Comparison of ENCODE assay signal across 16 mouse cellular contexts in genomic region chr15:96881519-96882170, GRCm38 (mm10).
DNase-seq lines count a peak whose midpoint lies in the region; ATAC-seq and TF ChIP-seq lines count a peak whose summit lies in the region.
"Had no signal": no experiment of that assay in that cellular context is flagged by ENCODE, and none has a peak within 500 bp of the region (broad histone marks: within the 10 kb centered on the region; RNA-seq: fewer than 3 reads in every experiment).

No protein-coding gene starts in this region.

- TF ChIP-seq EP300 in MEL (IDR thresholded peaks at IDR 0.05; ENCODE audit: low read depth in 1 of 2, low read length in 2 of 2): peak; percentile 35 to 55; a peak in 1 of 4 replicates

- DNase-seq in kidney, adult 11 months: no peak
- peak; percentile 9 for DNase-seq in MEL (ENCODE audit: low read depth, low spot score)
- DNase-seq in adipocyte (ENCODE audit: low spot score): peak; percentile 27
- no peak for DNase-seq in thymus, postnatal 10 days (ENCODE audit: low spot score in 2 of 2)
- DNase-seq in right cerebral cortex, postnatal 25 days: no peak
- DNase-seq in ovary, postnatal 10 days (ENCODE audit: low spot score): no peak
- DNase-seq: adrenal gland, adult 2 months; cerebellum, postnatal 36 days; gastrocnemius, postnatal 25 days; retina, postnatal 1 day had no signal

- no peaks in the 10 kb centered on the region for H3K27me3 ChIP-seq in kidney, embryonic 15.5 days
- peaks cover 2 to 4% of the 10 kb centered on the region in 2 experiments; a peak in 2 of 4 replicates for H3K27me3 ChIP-seq in MEL (ENCODE audit: control insufficient read depth in 1 of 2, insufficient read depth in 2 of 2, low read length in 2 of 2)
- no peaks in the 10 kb centered on the region for H3K27me3 ChIP-seq in limb, embryonic 15.5 days
- H3K27me3 ChIP-seq: midbrain, embryonic 13.5 days had no signal

- H3K9me3 ChIP-seq in kidney, embryonic 15.5 days (replicated peaks): no peaks in the 10 kb centered on the region
- H3K9me3 ChIP-seq in MEL (replicated peaks; ENCODE audit: insufficient read depth, low read length): no peaks in the 10 kb centered on the region
- no peaks in the 10 kb centered on the region for H3K9me3 ChIP-seq in limb, embryonic 15.5 days
- H3K9me3 ChIP-seq: heart, embryonic 10.5 days; midbrain, embryonic 13.5 days had no signal

- no peak for ATAC-seq in kidney, embryonic 15.5 days (replicated peaks; ENCODE audit: low FRiP score)
- peak; percentile 57; the same call in 1 of the 2 replicates for ATAC-seq in limb, embryonic 15.5 days (ENCODE audit: insufficient number of reproducible peaks, low FRiP score, low TSS enrichment, low read depth)
- ATAC-seq: midbrain, embryonic 13.5 days had no signal

- no peak overlapping the region for H3K4me3 ChIP-seq in kidney, embryonic 15.5 days (replicated peaks)
- no peak overlapping the region for H3K4me3 ChIP-seq in MEL (ENCODE audit: control insufficient read depth in 1 of 2, insufficient read depth in 1 of 2, low read depth in 2 of 2, low read length in 2 of 2)
- H3K4me3 ChIP-seq in limb, embryonic 15.5 days: no peak overlapping the region
- H3K4me3 ChIP-seq: heart, embryonic 10.5 days; midbrain, embryonic 13.5 days had no signal

- TF ChIP-seq POLR2A in MEL (IDR thresholded peaks at IDR 0.05; ENCODE audit: control insufficient read depth in 1 of 2, insufficient read depth in 1 of 2, low read depth in 1 of 2, low read length in 2 of 2, poor library complexity in 1 of 2): no peak

- no peaks in the 10 kb centered on the region for H3K4me1 ChIP-seq in kidney, embryonic 15.5 days
- no peaks in the 10 kb centered on the region; a peak in 1 of 4 replicates for H3K4me1 ChIP-seq in MEL (ENCODE audit: control insufficient read depth in 1 of 2, insufficient read depth in 2 of 2, low read length in 2 of 2)
- peaks cover 14% of the 10 kb centered on the region for H3K4me1 ChIP-seq in limb, embryonic 15.5 days
- H3K4me1 ChIP-seq: heart, embryonic 10.5 days; midbrain, embryonic 13.5 days had no signal

- 69% methylated on average over 9 of the region's 9 CpGs for WGBS in kidney, embryonic 15.5 days
- WGBS in limb, embryonic 15.5 days: 34% methylated on average over 9 of the region's 9 CpGs

- no peaks in the 10 kb centered on the region for H3K79me2 ChIP-seq in MEL (ENCODE audit: control insufficient read depth, insufficient read depth, low read length, poor library complexity)

- TF ChIP-seq RAD21 in MEL (IDR thresholded peaks at IDR 0.05; ENCODE audit: low read depth, low read length): no peak

- no peak for TF ChIP-seq CTCF in MEL (IDR thresholded peaks at IDR 0.05 in 2 of 3, conservative IDR thresholded peaks at IDR 0.05 in 1 of 3; ENCODE audit: control insufficient read depth in 1 of 3, insufficient read depth in 1 of 3, low read depth in 2 of 3, low read length in 3 of 3, poor library complexity in 1 of 3, severe bottlenecking in 1 of 3)

- H3K9ac ChIP-seq in kidney, embryonic 15.5 days: no peak overlapping the region
- no peak overlapping the region for H3K9ac ChIP-seq in MEL (ENCODE audit: control insufficient read depth, low read depth, low read length, poor library complexity, severe bottlenecking)
- H3K9ac ChIP-seq in limb, embryonic 15.5 days: no peak overlapping the region
- H3K9ac ChIP-seq: liver, embryonic 14.5 days; midbrain, embryonic 13.5 days had no signal

- H3K36me3 ChIP-seq in kidney, embryonic 15.5 days: no peaks in the 10 kb centered on the region
- no peaks in the 10 kb centered on the region for H3K36me3 ChIP-seq in MEL (ENCODE audit: control insufficient read depth in 1 of 2, insufficient read depth in 2 of 2, low read length in 2 of 2)
- H3K36me3 ChIP-seq in limb, embryonic 15.5 days: no peaks in the 10 kb centered on the region
- H3K36me3 ChIP-seq: heart, embryonic 10.5 days; midbrain, embryonic 13.5 days had no signal

- peak overlapping the region; percentile 15; the same call in 1 of the 2 replicates for H3K27ac ChIP-seq in kidney, embryonic 15.5 days
- no peak overlapping the region for H3K27ac ChIP-seq in MEL (ENCODE audit: control insufficient read depth, low read depth, low read length)
- H3K27ac ChIP-seq in limb, embryonic 15.5 days: no peak overlapping the region
- H3K27ac ChIP-seq: heart, embryonic 10.5 days; liver, embryonic 14.5 days; macrophage; midbrain, embryonic 13.5 days had no signal

- no peak overlapping the region for H3K4me2 ChIP-seq in kidney, embryonic 15.5 days
- H3K4me2 ChIP-seq in limb, embryonic 15.5 days: no peak overlapping the region
- H3K4me2 ChIP-seq: midbrain, embryonic 13.5 days had no signal

TF ChIP-seq in MEL, 35 proteins besides CTCF, POLR2A, EP300 and RAD21:
- TF ChIP-seq SIN3A (IDR thresholded peaks at IDR 0.05; ENCODE audit: low read length) (0 out of 2 replicates have a peak, but pooled peaks have one; percentile 40), JUND (IDR thresholded peaks at IDR 0.05; ENCODE audit: low read depth, low read length) (no peak), KAT2A (conservative IDR thresholded peaks at IDR 0.05; ENCODE audit: low read depth, low read length) (no peak), BHLHE40 (IDR thresholded peaks at IDR 0.05; ENCODE audit: borderline replicate concordance, low read depth, low read length) (0 out of 2 replicates have a peak, but pooled peaks have one; percentile 18), MAX (IDR thresholded peaks at IDR 0.05; ENCODE audit: low read length) (no peak), NRF1 (IDR thresholded peaks at IDR 0.05; ENCODE audit: insufficient read depth, low read depth, low read length, poor library complexity, severe bottlenecking) (no peak), POLR2AphosphoS2 (IDR thresholded peaks at IDR 0.05; ENCODE audit: low read length) (no peak), MAFK (IDR thresholded peaks at IDR 0.05; ENCODE audit: borderline replicate concordance, low read depth, low read length) (no peak), MXI1 (IDR thresholded peaks at IDR 0.05; ENCODE audit: low read depth, low read length) (no peak), ETS1 (IDR thresholded peaks at IDR 0.05; ENCODE audit: low read depth, low read length) (peak; percentile 32; the same call in 1 of the 2 replicates), NELFE (IDR thresholded peaks at IDR 0.05; ENCODE audit: low read depth, low read length) (no peak), TAL1 (IDR thresholded peaks at IDR 0.05; ENCODE audit: low read length) (no peak), CHD1 (IDR thresholded peaks at IDR 0.05; ENCODE audit: low read depth, low read length) (no peak), ELF1 (IDR thresholded peaks at IDR 0.05; ENCODE audit: low read depth, low read length) (no peak), ZMIZ1 (IDR thresholded peaks at IDR 0.05; ENCODE audit: low read depth, low read length) (no peak), E2F4 (IDR thresholded peaks at IDR 0.05; ENCODE audit: borderline replicate concordance, low read depth, low read length) (no peak), UBTF (IDR thresholded peaks at IDR 0.05; ENCODE audit: borderline replicate concordance, insufficient read depth, low read depth, low read length) (no peak), ZKSCAN1 (IDR thresholded peaks at IDR 0.05; ENCODE audit: low read depth, low read length) (no peak), MYC (IDR thresholded peaks at IDR 0.05; ENCODE audit: low read depth, low read length) (no peak), MYB (IDR thresholded peaks at IDR 0.05; ENCODE audit: low read depth, low read length) (peak; percentile 58; the same call in 1 of the 2 replicates), RCOR1 (IDR thresholded peaks at IDR 0.05; ENCODE audit: low read depth, low read length) (no peak), CHD2 (IDR thresholded peaks at IDR 0.05; ENCODE audit: low read length) (no peak), TBP (IDR thresholded peaks at IDR 0.05; ENCODE audit: low read depth, low read length) (no peak), TCF12 (IDR thresholded peaks at IDR 0.05; ENCODE audit: low read depth, low read length) (0 out of 2 replicates have a peak, but pooled peaks have one; percentile 43), USF1 (IDR thresholded peaks at IDR 0.05; ENCODE audit: low read depth, low read length) (no peak), POLR2AphosphoS5 (IDR thresholded peaks at IDR 0.05; ENCODE audit: borderline replicate concordance, low read depth, low read length) (no peak), MEF2A (IDR thresholded peaks at IDR 0.05; ENCODE audit: extremely low read depth, insufficient replicate concordance, low read depth, low read length, poor library complexity, severe bottlenecking) (no peak), ZNF384 (IDR thresholded peaks at IDR 0.05; ENCODE audit: low read depth, low read length) (no peak), USF2 (IDR thresholded peaks at IDR 0.05; ENCODE audit: borderline replicate concordance in 1 of 2, insufficient read depth in 1 of 2, low read depth in 1 of 2, low read length in 2 of 2) (no peak), MAZ (IDR thresholded peaks at IDR 0.05; ENCODE audit: low read depth, low read length) (no peak), ZC3H11A (IDR thresholded peaks at IDR 0.05; ENCODE audit: low read depth, low read length) (no peak), SMC3 (IDR thresholded peaks at IDR 0.05; ENCODE audit: low read depth, low read length) (no peak), GATA1 (IDR thresholded peaks at IDR 0.05; ENCODE audit: low read depth, low read length) (no peak), GABPA (IDR thresholded peaks at IDR 0.05; ENCODE audit: low read depth, low read length) (no peak), HCFC1 (IDR thresholded peaks at IDR 0.05; ENCODE audit: low read depth, low read length) (no peak)
TF ChIP-seq in MEL: peak in this region for 5.

Comparison
In these comparisons a context has a peak if more than half of its experiments do, and no peak if none do; other contexts are left out.
1. DNase-seq: peak in MEL (single experiment) and adipocyte (single experiment); none in kidney, adult 11 months (single experiment), thymus, postnatal 10 days (0 of 2), right cerebral cortex, postnatal 25 days (single experiment) and ovary, postnatal 10 days (single experiment).